Mouse (Mus musculus) liver, adult 2 months (tissue): ENCODE data around the gene Icam1. TPM values are rescaled to one million over a fixed set of nuclear protein-coding genes. Genes with fewer than 3 reads are reported as not detected.

ENCODE experiments used
- DNase-seq: peaks from one replicate; pipeline ENCODE4 v3.0.0-alpha.2; 2011; ENCODE audit warnings: low read depth, low spot score; ENCODE audit errors: extremely low read depth
- H3K27ac ChIP-seq: fragments of 200-500 bp; replicated peaks from 2 replicates; pipeline ENCODE4 v1.5.1; 2012; ENCODE audit warnings: low read depth, mild to moderate bottlenecking, control low read depth, inconsistent platforms, low read length; ENCODE audit not compliant: insufficient read depth
- H3K27me3 ChIP-seq: fragments of 200-500 bp; 2 replicates; pipeline ENCODE4 v1.6.1; 2012; ENCODE audit warnings: mild to moderate bottlenecking, moderate library complexity, low read length, inconsistent platforms; ENCODE audit not compliant: control insufficient read depth, insufficient read depth
- H3K36me3 ChIP-seq: fragments of 200-500 bp; 2 replicates; pipeline ENCODE4 v1.6.1; 2012; ENCODE audit warnings: low read length, inconsistent platforms; ENCODE audit not compliant: control insufficient read depth, insufficient read depth
- H3K4me1 ChIP-seq: fragments of 200-500 bp; 2 replicates; pipeline ENCODE4 v1.6.1; 2011; ENCODE audit warnings: low read length; ENCODE audit not compliant: control insufficient read depth, insufficient read depth
- H3K4me3 ChIP-seq: fragments of 200-500 bp; 2 replicates; pipeline ENCODE4 v1.5.1; 2011; ENCODE audit warnings: low read depth, mild to moderate bottlenecking, control low read depth, low read length, moderate library complexity; ENCODE audit not compliant: insufficient read depth
- H3K79me2 ChIP-seq: fragments of 200-500 bp; 2 replicates; pipeline ENCODE4 v1.6.1; 2012; ENCODE audit warnings: inconsistent platforms, mild to moderate bottlenecking, low read length, moderate library complexity; ENCODE audit not compliant: control insufficient read depth, insufficient read depth
- H3K9ac ChIP-seq: fragments of 200-500 bp; 2 replicates; pipeline ENCODE4 v1.6.1; 2012; ENCODE audit warnings: low read depth, mild to moderate bottlenecking, control low read depth, inconsistent platforms, low read length
- CTCF ChIP-seq: fragments of 200-500 bp; IDR thresholded peaks from 2 replicates; pipeline ENCODE4 v1.5.1; 2011; ENCODE audit warnings: low read depth, low read length, control low read depth
- POLR2A ChIP-seq: fragments of 200-500 bp; IDR thresholded peaks from 2 replicates; pipeline ENCODE4 v1.6.1; 2011; ENCODE audit warnings: low read length, control low read depth; ENCODE audit not compliant: insufficient read depth; ENCODE audit errors: extremely low read depth
- WGBS: fragments of 180-500 bp; shearing (Covaris S2); methylation state at CpG from one replicate; pipeline ENCODE4 v1.1.7; 2018; 5-methylcytosine and 5-hydroxymethylcytosine counted together
- polyA plus RNA-seq: library from polyadenylated mRNA; depleted of rRNA; stranded (reverse); fragments of >200 nt; gene quantifications from 2 replicates; pipeline ENCODE4 v1.2.3, GENCODE M21; 2012
- total RNA-seq: library from RNA; depleted of rRNA; stranded (reverse); fragments of >200 nt; gene quantifications from 2 replicates; pipeline ENCODE4 v1.2.3, GENCODE M21; 2014

Gene Icam1
- total and polyA plus RNA-seq, 2 experiments: 8.6 to 11.6 TPM

DNA sequence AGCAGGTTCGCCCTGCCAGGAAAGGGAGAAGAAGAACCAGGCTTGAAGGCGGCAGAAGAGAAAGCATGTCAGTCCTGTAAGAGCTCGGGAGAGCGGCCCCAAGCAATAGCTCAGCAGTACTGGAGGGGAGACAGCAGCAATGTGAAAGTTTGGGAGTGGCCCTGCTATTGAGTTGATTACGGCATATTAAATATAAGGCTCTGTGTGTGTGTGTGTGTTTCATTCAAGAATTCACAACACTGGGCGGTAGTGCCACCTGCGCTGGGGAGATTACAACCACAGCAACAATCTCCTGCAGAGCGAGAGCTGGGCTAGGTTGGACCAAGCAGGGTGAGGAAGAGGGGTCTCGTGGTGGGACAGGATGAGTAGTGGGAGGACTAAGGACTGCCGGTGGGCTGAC lies 35.8 kb downstream of the Icam1 start:
- no peak for TF ChIP-seq POLR2A
- TF ChIP-seq CTCF: no peak
- H3K4me3 ChIP-seq: no peak overlapping the region
- H3K79me2 ChIP-seq: no peaks in the 10 kb centered on the region
- H3K27ac ChIP-seq: no peak overlapping the region
- H3K36me3 ChIP-seq: no peaks in the 10 kb centered on the region
- no peaks in the 10 kb centered on the region for H3K27me3 ChIP-seq
- no peak overlapping the region for H3K9ac ChIP-seq
- WGBS: 80% methylated on average over 10 of the region's 10 CpGs
- DNase-seq: no peak
- H3K4me1 ChIP-seq: no peaks in the 10 kb centered on the region

GRCm38 (mm10) chr9:21062928-21063327 lies 47.1 kb downstream of the Icam1 start:
- Histone ChIP-seq H3K27me3 (no peaks in the 10 kb centered on the region), H3K4me3 (no peak overlapping the region), H3K36me3 (no peaks in the 10 kb centered on the region), H3K27ac (no peak overlapping the region), H3K4me1 (no peaks in the 10 kb centered on the region), H3K79me2 (no peaks in the 10 kb centered on the region), H3K9ac (no peak overlapping the region)
- no peak for TF ChIP-seq CTCF
- TF ChIP-seq POLR2A: no peak
- 80% methylated on average over 2 of the region's 2 CpGs for WGBS
- DNase-seq: no peak

DNA sequence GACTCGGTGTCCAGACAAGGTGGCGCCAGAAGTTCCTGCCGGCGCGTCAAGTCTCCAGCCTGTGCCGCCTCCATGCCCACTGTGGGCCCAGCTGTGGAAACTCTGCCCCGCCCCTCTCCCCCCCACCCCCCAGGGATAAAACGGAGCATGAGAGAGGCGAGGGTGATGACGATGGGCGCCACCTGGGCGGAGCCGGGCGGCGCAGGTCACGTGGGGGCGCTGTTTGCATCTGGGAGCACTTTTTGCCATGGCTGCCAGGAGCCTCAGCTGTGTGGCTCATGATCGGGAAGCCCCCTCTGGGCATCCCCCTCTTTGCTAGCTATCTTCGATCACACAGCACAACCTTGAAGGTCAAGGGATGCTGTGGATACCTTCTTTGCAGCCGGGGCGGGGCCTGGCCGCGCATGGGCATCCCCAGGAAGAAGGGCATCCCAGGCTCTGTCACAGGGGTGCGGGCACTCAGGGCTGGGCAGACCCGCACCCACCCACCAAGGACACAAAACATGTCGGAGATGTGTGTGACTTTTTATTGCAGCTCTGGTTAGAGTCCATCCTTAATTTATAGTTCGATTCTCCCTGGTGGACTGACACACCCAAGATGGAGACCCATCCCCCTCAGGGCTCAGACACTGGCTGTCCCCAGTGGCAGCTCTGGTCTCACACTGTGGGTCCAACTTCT lies 51.4 kb downstream of the Icam1 start, which contains the start of gene Zglp1:
Gene Zglp1, minus strand, starts transcription at position 88 of the 679 bp plus-strand sequence.
- no peaks in the 10 kb centered on the region for H3K79me2 ChIP-seq
- no peak for DNase-seq
- no peak within 1 kb of the TSS for H3K27ac ChIP-seq
- H3K27me3 ChIP-seq: no peaks in the 10 kb centered on the region
- no peak within 1 kb of the TSS for H3K9ac ChIP-seq
- H3K36me3 ChIP-seq: no peaks in the 10 kb centered on the region
- no peaks in the 10 kb centered on the region for H3K4me1 ChIP-seq
- TF ChIP-seq POLR2A (no peak), CTCF (no peak)
- H3K4me3 ChIP-seq: no peak within 1 kb of the TSS
- 85% methylated on average over 27 of the region's 27 CpGs for WGBS

DNA sequence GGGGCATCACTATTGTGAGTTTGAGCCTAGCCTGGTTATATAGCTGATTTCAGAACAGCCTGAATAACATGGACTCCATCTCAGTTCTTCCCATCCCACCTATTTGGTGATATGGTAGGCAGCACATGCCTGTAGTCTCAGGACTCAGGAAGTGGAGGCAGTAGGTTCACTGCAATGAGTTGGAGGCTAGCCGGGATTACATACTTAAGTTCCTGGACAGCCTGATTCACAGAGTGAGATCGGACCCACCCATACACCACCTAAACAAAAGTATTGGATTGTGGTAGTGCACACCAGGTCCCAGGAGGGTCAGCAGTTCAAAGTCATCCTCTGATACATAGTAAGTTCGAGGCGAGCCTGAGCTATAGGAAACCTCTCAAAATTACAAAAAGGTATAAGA lies 56.9 kb downstream of the Icam1 start:
- H3K4me1 ChIP-seq: peaks cover 7% of the 10 kb centered on the region
- WGBS: 8% methylated on average over 4 of the region's 4 CpGs
- H3K9ac ChIP-seq: peak overlapping the region; percentile 89
- H3K79me2 ChIP-seq: 0 out of 2 replicates have a peak, but pooled peaks cover 4% of the 10 kb centered on the region
- peaks cover 5% of the 10 kb centered on the region; the same call in 1 of the 2 replicates for H3K36me3 ChIP-seq
- peak overlapping the region; percentile 88 for H3K4me3 ChIP-seq
- TF ChIP-seq CTCF (no peak), POLR2A (no peak)
- H3K27me3 ChIP-seq: no peaks in the 10 kb centered on the region
- no peak overlapping the region for H3K27ac ChIP-seq
- no peak for DNase-seq

DNA sequence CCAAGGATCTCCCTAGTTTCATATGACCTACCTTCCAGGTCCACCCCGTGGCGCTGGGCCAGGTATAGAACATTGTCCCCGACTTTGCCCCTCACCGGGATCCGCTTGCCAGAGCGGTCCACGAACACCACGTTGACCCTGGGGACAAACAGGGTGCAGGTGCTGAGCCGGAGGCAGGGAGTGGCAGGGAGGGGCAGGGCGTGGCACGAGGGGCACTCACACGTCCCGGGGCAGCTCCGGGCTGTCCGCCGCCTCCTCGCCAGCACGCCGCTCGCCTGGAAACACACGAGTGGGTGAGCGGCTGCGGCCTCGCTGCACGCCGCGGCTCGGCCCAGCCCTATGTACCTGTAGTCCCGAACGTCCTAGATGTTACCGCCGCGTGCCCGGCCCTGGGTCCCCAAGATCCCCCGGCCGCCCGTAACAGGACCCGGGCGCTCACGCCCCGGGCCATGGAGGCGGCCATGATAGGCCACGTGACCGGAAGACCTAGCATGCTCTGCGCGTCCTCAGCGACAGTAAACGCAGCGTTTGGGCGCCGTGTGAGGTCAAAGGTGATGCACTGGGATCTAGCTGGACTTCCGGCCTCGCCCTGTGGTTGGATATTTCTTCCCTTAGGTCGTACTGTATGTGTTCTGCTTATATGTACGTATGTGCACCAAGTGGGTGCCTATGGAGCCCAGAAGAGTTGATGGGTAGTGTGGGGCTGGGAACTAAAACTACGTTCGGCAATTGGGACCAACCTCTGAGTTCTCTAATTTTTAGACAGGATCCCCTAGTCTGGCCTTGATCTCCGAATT lies 57.5 kb downstream of the Icam1 start, which contains the start of the genes Gm49373 and Fdx1l:
Gene Gm49373, minus strand, starts transcription at position 53 of the 797 bp plus-strand sequence.
Gene Fdx1l, minus strand, starts transcription at position 571 of the 797 bp plus-strand sequence.
- H3K27me3 ChIP-seq: no peaks in the 10 kb centered on the region
- peak within 1 kb of the TSS; percentile 43 for H3K27ac ChIP-seq
- peaks cover 7% of the 10 kb centered on the region for H3K4me1 ChIP-seq
- DNase-seq: peak; percentile 84
- peak within 1 kb of the TSS; percentile 88 for H3K4me3 ChIP-seq
- H3K79me2 ChIP-seq: 0 out of 2 replicates have a peak, but pooled peaks cover 4% of the 10 kb centered on the region
- peak within 1 kb of the TSS; percentile 89 for H3K9ac ChIP-seq
- 2% methylated on average over 58 of the region's 58 CpGs for WGBS
- TF ChIP-seq CTCF (no peak), POLR2A (0 out of 2 replicates have a peak, but pooled peaks have one; percentile 54)
- H3K36me3 ChIP-seq: peaks cover 5% of the 10 kb centered on the region; the same call in 1 of the 2 replicates

DNA sequence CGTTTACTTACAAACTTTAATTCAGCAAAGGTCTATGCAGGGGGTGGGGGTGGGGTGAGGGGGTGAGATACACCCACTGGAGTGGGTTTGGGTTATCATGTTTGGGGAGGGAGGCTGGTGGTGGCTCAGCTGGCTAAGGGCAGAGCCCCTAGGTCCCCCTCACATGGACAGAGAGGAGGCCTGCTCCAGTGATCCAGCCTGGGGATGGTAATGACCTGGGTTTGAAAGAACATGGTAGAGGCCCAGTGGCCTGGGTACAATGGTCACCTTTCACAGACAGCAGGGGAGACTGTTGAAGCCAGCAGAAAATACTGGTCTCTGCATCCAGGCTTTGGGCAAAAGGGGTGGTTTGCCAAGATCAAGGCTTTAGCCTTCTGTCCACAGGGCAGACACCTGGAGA lies 58.4 kb downstream of the Icam1 start:
- H3K79me2 ChIP-seq: 0 out of 2 replicates have a peak, but pooled peaks cover 4% of the 10 kb centered on the region
- peaks cover 7% of the 10 kb centered on the region for H3K4me1 ChIP-seq
- 82% methylated on average over 1 of the region's 1 CpGs for WGBS
- DNase-seq: no peak
- TF ChIP-seq POLR2A: no peak
- no peak for TF ChIP-seq CTCF
- H3K36me3 ChIP-seq: peaks cover 13% of the 10 kb centered on the region
- H3K4me3 ChIP-seq: no peak overlapping the region
- H3K27ac ChIP-seq: no peak overlapping the region
- H3K27me3 ChIP-seq: no peaks in the 10 kb centered on the region
- H3K9ac ChIP-seq: no peak overlapping the region
